Mouse (Mus musculus): Measurements from ENCODE around the gene Cracr2a.
A peak's percentile ranks its signal among the peaks of the same experiment; 100 is the strongest.

GRCm38 (mm10) chr6:127625135-127625534 is 64.0 kb downstream of the Cracr2a start:
- TF ChIP-seq CTCF (IDR thresholded peaks at IDR 0.05; ENCODE audit: insufficient read depth, low read length) (peak; percentile 37; the same call in 1 of the 2 replicates), POLR2A (IDR thresholded peaks at IDR 0.05; ENCODE audit: borderline replicate concordance, extremely low read depth, low read depth, low read length) (no peak)

Measured in lung, adult 2 months (tissue).